Mouse (Mus musculus): Measurements from ENCODE around the gene Ckb. TPM values are rescaled to one million over a fixed set of nuclear protein-coding genes. Genes with fewer than 3 reads are reported as not detected.

Ckb gene
- 22.5 and 26.7 TPM in 2 replicates for polyA plus RNA-seq (2012; rRNA removed)

GRCm38 (mm10) chr12:111672176-111672575 is at the start of gene Ckb:
Gene Ckb (minus strand): TSS chr12:111672338.

GRCm38 (mm10) chr12:111713004-111713651 is 41.0 kb upstream of the Ckb start, which contains the start of the genes Bag5 and Apopt1:
Gene Bag5 (minus strand): TSS chr12:111713257.
Gene Apopt1 (plus strand): TSS chr12:111713261.

GRCm38 (mm10) chr12:111677882-111678669 is 5.9 kb upstream of the Ckb start, which contains the start of gene Trmt61a:
Gene Trmt61a (plus strand): TSS chr12:111678105.

Other genes starting within 250 kb of the Ckb start
- 47.4 and 57.5 TPM in 2 replicates for gene Tnfaip2, start 229.9 kb downstream of the Ckb start, polyA plus RNA-seq (2012; rRNA removed)
- 0.50 and 0.66 TPM in 2 replicates for gene Gm266, start 186.5 kb downstream of the Ckb start, polyA plus RNA-seq (2012; rRNA removed)
- 118 and 139 TPM in 2 replicates for gene Eif5, start 134.3 kb downstream of the Ckb start, polyA plus RNA-seq (2012; rRNA removed)
- gene Mark3, start 97.8 kb downstream of the Ckb start, polyA plus RNA-seq (2012; rRNA removed): 22.5 and 26.2 TPM in 2 replicates
- gene Trmt61a, start 5.8 kb upstream of the Ckb start, polyA plus RNA-seq (2012; rRNA removed): 15.6 and 17.6 TPM in 2 replicates
- gene Bag5, start 40.9 kb upstream of the Ckb start, polyA plus RNA-seq (2012; rRNA removed): 9.9 and 10.7 TPM in 2 replicates
- 13.8 and 14.2 TPM in 2 replicates for gene Apopt1, start 40.9 kb upstream of the Ckb start, polyA plus RNA-seq (2012; rRNA removed)
- gene Klc1, start 86.5 kb upstream of the Ckb start, polyA plus RNA-seq (2012; rRNA removed): 16.7 and 18.6 TPM in 2 replicates
- 10.5 and 10.7 TPM in 2 replicates for gene Xrcc3, start 141.5 kb upstream of the Ckb start, polyA plus RNA-seq (2012; rRNA removed)
- 35.2 and 41.7 TPM in 2 replicates for gene Zfyve21, start 141.8 kb upstream of the Ckb start, polyA plus RNA-seq (2012; rRNA removed)
- gene Ppp1r13b, start 235.8 kb upstream of the Ckb start, polyA plus RNA-seq (2012; rRNA removed): 2.2 and 2.8 TPM in 2 replicates

All from liver, embryonic 14 days (tissue).